Mouse (Mus musculus): ENCODE measurements around the gene Rbms1. TPM values are rescaled to one million over a fixed set of nuclear protein-coding genes. Genes with fewer than 3 reads are reported as not detected.
A peak's percentile ranks its signal among the peaks of the same experiment; 100 is the strongest.

Gene Rbms1
- total RNA-seq, 2 experiments from 2014 or later: 20.0 to 24.0 TPM

GRCm38 (mm10) chr2:60812949-60813348 is 150.0 kb downstream of the Rbms1 start:
- DNase-seq (ENCODE audit: low spot score): peak; percentile 52

- peak; percentile 63 for DNase-seq (ENCODE audit: low spot score)
Observed at GRCm38 (mm10) chr2:60810617-60811016, 152.4 kb downstream of the Rbms1 start.

- DNase-seq (ENCODE audit: low spot score): no peak
Observed at GRCm38 (mm10) chr2:60809441-60809921, 153.5 kb downstream of the Rbms1 start.

GRCm38 (mm10) chr2:60808822-60809221 is 154.2 kb downstream of the Rbms1 start:
- DNase-seq (ENCODE audit: low spot score): no peak

GRCm38 (mm10) chr2:60807341-60808195 is 155.4 kb downstream of the Rbms1 start:
- DNase-seq (ENCODE audit: low spot score): peak; percentile 46

GRCm38 (mm10) chr2:60804763-60805162 is 158.2 kb downstream of the Rbms1 start:
- DNase-seq (ENCODE audit: low spot score): no peak

GRCm38 (mm10) chr2:60803377-60803776 is 159.6 kb downstream of the Rbms1 start:
- DNase-seq (ENCODE audit: low spot score): no peak

GRCm38 (mm10) chr2:60802828-60803227 is 160.2 kb downstream of the Rbms1 start:
- DNase-seq (ENCODE audit: low spot score): no peak

GRCm38 (mm10) chr2:60802191-60802590 is 160.8 kb downstream of the Rbms1 start:
- peak; percentile 66 for DNase-seq (ENCODE audit: low spot score)

- DNase-seq (ENCODE audit: low spot score): no peak
Observed at GRCm38 (mm10) chr2:60801571-60802155, 161.3 kb downstream of the Rbms1 start.

- DNase-seq (ENCODE audit: low spot score): no peak
Observed at GRCm38 (mm10) chr2:60800921-60801558, 162.0 kb downstream of the Rbms1 start.

- DNase-seq (ENCODE audit: low spot score): no peak
Observed at GRCm38 (mm10) chr2:60799816-60800215, 163.2 kb downstream of the Rbms1 start.

- DNase-seq (ENCODE audit: low spot score): no peak
Observed at GRCm38 (mm10) chr2:60798767-60799529, 164.0 kb downstream of the Rbms1 start.

- peak; percentile 71 for DNase-seq (ENCODE audit: low spot score)
Observed at GRCm38 (mm10) chr2:60796969-60797669, 165.9 kb downstream of the Rbms1 start.

GRCm38 (mm10) chr2:60796616-60796968 is 166.4 kb downstream of the Rbms1 start:
- DNase-seq (ENCODE audit: low spot score): no peak

- no peak for DNase-seq (ENCODE audit: low spot score)
Observed at GRCm38 (mm10) chr2:60795861-60796260, 167.1 kb downstream of the Rbms1 start.

GRCm38 (mm10) chr2:60792506-60792905 is 170.5 kb downstream of the Rbms1 start:
- no peak for DNase-seq (ENCODE audit: low spot score)

GRCm38 (mm10) chr2:60789126-60789525 is 173.9 kb downstream of the Rbms1 start:
- no peak for DNase-seq (ENCODE audit: low spot score)

- DNase-seq (ENCODE audit: low spot score): no peak
Observed at GRCm38 (mm10) chr2:60788173-60788908, 174.7 kb downstream of the Rbms1 start.

- DNase-seq (ENCODE audit: low spot score): no peak
Observed at GRCm38 (mm10) chr2:60787088-60787487, 175.9 kb downstream of the Rbms1 start.
